Mouse (Mus musculus): Measurements from ENCODE around the gene Hdgfl3.

DNA sequence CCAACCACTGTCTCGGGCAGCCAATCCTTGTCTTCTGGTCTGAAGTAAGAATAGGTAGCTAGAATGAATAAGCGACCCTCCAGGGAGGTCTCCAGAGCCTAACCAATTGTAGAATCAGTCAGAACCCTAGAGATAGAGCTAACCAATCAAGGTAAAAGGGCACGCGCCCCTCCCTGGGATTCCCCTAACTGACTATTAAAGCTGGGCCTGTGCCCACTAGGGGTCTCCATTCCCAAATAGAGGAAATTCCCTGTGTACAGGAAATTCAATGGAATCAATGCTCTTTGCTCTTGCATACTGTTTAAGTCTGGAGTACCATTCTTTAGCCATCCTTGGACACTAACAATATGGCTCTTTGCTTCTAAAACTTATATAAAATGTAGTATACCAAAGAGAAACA, 11.1 kb upstream of the Hdgfl3 start:
- TF ChIP-seq CTCF (IDR thresholded peaks at IDR 0.05; ENCODE audit: borderline replicate concordance, insufficient read depth, low read length) (no peak), POLR2A (IDR thresholded peaks at IDR 0.05; ENCODE audit: low read depth, low read length) (no peak)

Measured in embryonic fibroblast, embryonic 13.5 days (primary cell).